Mouse (Mus musculus) E14TG2a.4 (cell line): ENCODE data around the gene Mllt10.

Source experiments
- CTCF ChIP-seq: conservative IDR thresholded peaks from 2 replicates; pipeline ENCODE4 v1.5.1; 2014; ENCODE audit warnings: low read length
- NANOG ChIP-seq: IDR thresholded peaks from 2 replicates; pipeline ENCODE4 v1.6.1; 2014; ENCODE audit warnings: borderline replicate concordance, low read length, mixed read lengths

DNA sequence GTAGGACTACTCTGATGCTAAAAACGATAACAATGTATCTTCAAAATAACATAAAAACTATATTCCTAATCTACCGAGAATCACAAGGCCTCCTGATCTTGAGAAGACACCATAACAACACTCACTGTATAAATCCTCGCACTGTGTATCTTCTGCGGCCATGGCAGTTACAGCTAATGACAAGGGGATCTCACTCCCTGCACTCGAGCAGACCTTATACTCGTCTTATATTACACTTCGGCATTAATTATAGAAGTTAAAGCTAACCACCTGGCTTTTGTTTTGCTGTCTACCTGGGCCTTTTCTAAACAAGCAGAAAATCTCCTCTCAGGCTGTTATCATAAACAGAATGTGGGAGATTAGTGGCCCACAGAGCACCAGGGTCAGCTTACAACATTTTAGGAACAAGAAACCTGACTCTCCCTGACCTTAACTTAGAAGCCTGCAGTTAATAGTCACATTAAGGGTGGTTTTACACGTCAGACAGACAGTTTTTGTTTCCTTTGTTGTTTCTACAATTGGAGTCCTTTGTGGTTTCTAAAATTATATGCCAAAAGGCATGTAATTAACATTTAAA lies 173.5 kb downstream of the Mllt10 start:
- TF ChIP-seq CTCF = no peak
- TF ChIP-seq NANOG = no peak
